Comparison of ENCODE assay signal across 20 mouse cellular contexts in genomic region chr11:117844997-117845396, GRCm38 (mm10). TPM values are rescaled to one million over a fixed set of nuclear protein-coding genes. Genes with fewer than 3 reads are reported as not detected.
DNase-seq lines count a peak whose midpoint lies in the region; ATAC-seq lines count a peak whose summit lies in the region.
"Had no signal": no experiment of that assay in that cellular context is flagged by ENCODE, and none has a peak within 500 bp of the region (broad histone marks: within the 10 kb centered on the region; RNA-seq: fewer than 3 reads in every experiment).

No protein-coding gene starts in this region.

- no peak overlapping the region for H3K4me2 ChIP-seq in embryonic facial prominence, embryonic 12.5 days (replicated peaks)
- no peak overlapping the region for H3K4me2 ChIP-seq in lung, embryonic 15.5 days
- H3K4me2 ChIP-seq in liver, embryonic 11.5 days, result no peak overlapping the region
- H3K4me2 ChIP-seq: heart, embryonic 12.5 days; midbrain, embryonic 15.5 days had no signal

- DNase-seq in embryonic facial prominence, embryonic 10.5 days (ENCODE audit: low spot score), result no peak
- DNase-seq in lung, postnatal 4 days, result no peak
- no peak for DNase-seq in liver, embryonic 11.5 days (ENCODE audit: low spot score)
- no peak for DNase-seq in retina, postnatal 1 day
- DNase-seq in right cerebral cortex, postnatal 36 days (ENCODE audit: low spot score in 2 of 2), result no peak
- no peak for DNase-seq in layer of hippocampus, postnatal 25 days (ENCODE audit: extremely low spot score in 1 of 2, low spot score in 1 of 2)
- DNase-seq: adrenal gland, postnatal 36 days; cerebellum, adult 9-11 months; gastrocnemius, postnatal 25 days; heart, postnatal 4 days; right cerebral cortex, postnatal 4 days; thymus, adult 2 months had no signal

- H3K27ac ChIP-seq in embryonic facial prominence, embryonic 12.5 days, result peak overlapping the region; percentile 9; the same call in 1 of the 2 replicates
- H3K27ac ChIP-seq in embryonic facial prominence, embryonic 10.5 days (replicated peaks), result no peak overlapping the region
- peak overlapping the region; percentile 25; the same call in 1 of the 2 replicates for H3K27ac ChIP-seq in lung, embryonic 15.5 days
- H3K27ac ChIP-seq in liver, embryonic 11.5 days (ENCODE audit: low read depth, low read length), result 0 out of 2 replicates have a peak overlapping the region, but pooled peaks have one; percentile 11
- H3K27ac ChIP-seq: liver, embryonic 14.5 days; midbrain, embryonic 15.5 days had no signal

- H3K9me3 ChIP-seq in embryonic facial prominence, embryonic 12.5 days, result no peaks in the 10 kb centered on the region
- H3K9me3 ChIP-seq in embryonic facial prominence, embryonic 10.5 days, result no peaks in the 10 kb centered on the region
- no peaks in the 10 kb centered on the region for H3K9me3 ChIP-seq in lung, embryonic 15.5 days
- H3K9me3 ChIP-seq in liver, embryonic 11.5 days (ENCODE audit: control insufficient read depth, low read length), result no peaks in the 10 kb centered on the region
- H3K9me3 ChIP-seq: heart, embryonic 12.5 days; midbrain, embryonic 15.5 days had no signal

- H3K4me1 ChIP-seq in embryonic facial prominence, embryonic 12.5 days, result peaks cover 17% of the 10 kb centered on the region
- H3K4me1 ChIP-seq in embryonic facial prominence, embryonic 10.5 days, result peaks cover 31% of the 10 kb centered on the region
- peaks cover 19% of the 10 kb centered on the region for H3K4me1 ChIP-seq in lung, embryonic 15.5 days
- peaks cover 26% of the 10 kb centered on the region for H3K4me1 ChIP-seq in liver, embryonic 11.5 days (replicated peaks; ENCODE audit: control insufficient read depth, insufficient read depth, low read length)

- no peaks in the 10 kb centered on the region for H3K36me3 ChIP-seq in embryonic facial prominence, embryonic 12.5 days
- H3K36me3 ChIP-seq in embryonic facial prominence, embryonic 10.5 days (replicated peaks), result no peaks in the 10 kb centered on the region
- no peaks in the 10 kb centered on the region for H3K36me3 ChIP-seq in lung, embryonic 15.5 days
- H3K36me3 ChIP-seq in liver, embryonic 11.5 days (ENCODE audit: control insufficient read depth, insufficient read depth, low read length), result no peaks in the 10 kb centered on the region
- H3K36me3 ChIP-seq: heart, embryonic 12.5 days; midbrain, embryonic 15.5 days had no signal

- H3K27me3 ChIP-seq in embryonic facial prominence, embryonic 12.5 days, result no peaks in the 10 kb centered on the region
- no peaks in the 10 kb centered on the region for H3K27me3 ChIP-seq in embryonic facial prominence, embryonic 10.5 days (replicated peaks; ENCODE audit: low read depth, poor library complexity, severe bottlenecking)
- H3K27me3 ChIP-seq in lung, embryonic 15.5 days, result no peaks in the 10 kb centered on the region
- no peaks in the 10 kb centered on the region for H3K27me3 ChIP-seq in liver, embryonic 11.5 days (replicated peaks; ENCODE audit: control insufficient read depth, insufficient read depth, low read length)
- H3K27me3 ChIP-seq: heart, embryonic 12.5 days; midbrain, embryonic 15.5 days had no signal

- no peak for ATAC-seq in embryonic facial prominence, embryonic 12.5 days (ENCODE audit: insufficient number of reproducible peaks, insufficient read depth, low FRiP score, low TSS enrichment)
- no peak for ATAC-seq in lung, embryonic 15.5 days (ENCODE audit: borderline replicate concordance, extremely low read depth, low FRiP score, low TSS enrichment)
- ATAC-seq in liver, embryonic 11.5 days (replicated peaks; ENCODE audit: low FRiP score), result no peak
- ATAC-seq: midbrain, embryonic 15.5 days had no signal

- H3K9ac ChIP-seq in embryonic facial prominence, embryonic 12.5 days, result no peak overlapping the region
- no peak overlapping the region for H3K9ac ChIP-seq in lung, embryonic 15.5 days
- H3K9ac ChIP-seq in liver, embryonic 11.5 days (ENCODE audit: low read depth, low read length), result no peak overlapping the region
- H3K9ac ChIP-seq: heart, embryonic 12.5 days; liver, embryonic 14.5 days; midbrain, embryonic 15.5 days had no signal

- H3K4me3 ChIP-seq in embryonic facial prominence, embryonic 12.5 days, result no peak overlapping the region
- H3K4me3 ChIP-seq in embryonic facial prominence, embryonic 10.5 days, result no peak overlapping the region
- H3K4me3 ChIP-seq in lung, embryonic 15.5 days, result no peak overlapping the region
- no peak overlapping the region for H3K4me3 ChIP-seq in liver, embryonic 11.5 days (ENCODE audit: low read depth, low read length)
- H3K4me3 ChIP-seq: heart, embryonic 12.5 days; midbrain, embryonic 15.5 days had no signal

- WGBS in embryonic facial prominence, embryonic 12.5 days, result 86% methylated on average over 2 of the region's 2 CpGs
- WGBS in embryonic facial prominence, embryonic 10.5 days, result 74% methylated on average over 2 of the region's 2 CpGs
- WGBS in lung, embryonic 15.5 days, result 45% methylated on average over 2 of the region's 2 CpGs
- WGBS in liver, embryonic 11.5 days, result 56% methylated on average over 2 of the region's 2 CpGs

RNA-seq across cellular contexts. Expression of gene Birc5, which starts 4.1 kb away (rescaled TPM):
- 312 and 318 TPM in 2 replicates for polyA plus RNA-seq in embryonic facial prominence, embryonic 12.5 days (2016; fragmentation: Nextera tagmentation; extraction: Ambion mirVana)
- 405 and 416 TPM in 2 replicates for polyA plus RNA-seq in embryonic facial prominence, embryonic 10.5 days (2016; fragmentation: Nextera tagmentation; extraction: Ambion mirVana)
- 352 and 368 TPM in 2 replicates for polyA plus RNA-seq in lung, embryonic 15.5 days (2015; fragmentation: Nextera tagmentation; extraction: Ambion mirVana)
- 430 and 440 TPM in 2 replicates for polyA plus RNA-seq in liver, embryonic 11.5 days (2014; fragmentation: Nextera tagmentation; extraction: Ambion mirVana)
- 1 to 10 TPM; 1.2 to 1.3 TPM for total RNA-seq in layer of hippocampus, postnatal 25 days (2021)

RNA-seq across cellular contexts. Expression of gene Tmem235, which starts 15.6 kb away (rescaled TPM):
- not detected in 2 replicates for polyA plus RNA-seq in embryonic facial prominence, embryonic 12.5 days (2016; fragmentation: Nextera tagmentation; extraction: Ambion mirVana)
- 0.10 TPM in 1 of 2 replicates, not detected in the other for polyA plus RNA-seq in embryonic facial prominence, embryonic 10.5 days (2016; fragmentation: Nextera tagmentation; extraction: Ambion mirVana)
- polyA plus RNA-seq in lung, embryonic 15.5 days (2015; fragmentation: Nextera tagmentation; extraction: Ambion mirVana), result not detected in 2 replicates
- polyA plus RNA-seq in liver, embryonic 11.5 days (2014; fragmentation: Nextera tagmentation; extraction: Ambion mirVana), result not detected in 2 replicates
- total RNA-seq in layer of hippocampus, postnatal 25 days (2021), result not detected
- total RNA-seq: adrenal gland, postnatal 36 days; gastrocnemius, postnatal 25 days; megakaryocyte, adult 5-6 weeks had no signal
- polyA plus RNA-seq: forebrain, embryonic 11.5 days; frontal cortex, adult 2 months; heart, embryonic 12.5 days; liver, embryonic 14.5 days; midbrain, embryonic 15.5 days had no signal

RNA-seq across cellular contexts. Expression of gene Tk1, which starts 19.1 kb away (rescaled TPM):
- 117 and 129 TPM in 2 replicates for polyA plus RNA-seq in embryonic facial prominence, embryonic 12.5 days (2016; fragmentation: Nextera tagmentation; extraction: Ambion mirVana)
- polyA plus RNA-seq in embryonic facial prominence, embryonic 10.5 days (2016; fragmentation: Nextera tagmentation; extraction: Ambion mirVana), result 156 and 161 TPM in 2 replicates
- 145 and 147 TPM in 2 replicates for polyA plus RNA-seq in lung, embryonic 15.5 days (2015; fragmentation: Nextera tagmentation; extraction: Ambion mirVana)
- 185 and 192 TPM in 2 replicates for polyA plus RNA-seq in liver, embryonic 11.5 days (2014; fragmentation: Nextera tagmentation; extraction: Ambion mirVana)
- total RNA-seq in layer of hippocampus, postnatal 25 days (2021), result 1 to 10 TPM; 1.1 TPM

RNA-seq across cellular contexts. Expression of gene Afmid, which starts 19.3 kb away (rescaled TPM):
- 4.3 and 4.9 TPM in 2 replicates for polyA plus RNA-seq in embryonic facial prominence, embryonic 12.5 days (2016; fragmentation: Nextera tagmentation; extraction: Ambion mirVana)
- polyA plus RNA-seq in embryonic facial prominence, embryonic 10.5 days (2016; fragmentation: Nextera tagmentation; extraction: Ambion mirVana), result 3.5 and 4.8 TPM in 2 replicates
- polyA plus RNA-seq in lung, embryonic 15.5 days (2015; fragmentation: Nextera tagmentation; extraction: Ambion mirVana), result 3.8 and 5.3 TPM in 2 replicates
- 8.4 and 11.1 TPM in 2 replicates for polyA plus RNA-seq in liver, embryonic 11.5 days (2014; fragmentation: Nextera tagmentation; extraction: Ambion mirVana)
- 1 to 10 TPM; 4.6 to 5.4 TPM for total RNA-seq in layer of hippocampus, postnatal 25 days (2021)

RNA-seq across cellular contexts. Expression of gene Tha1, which starts 28.3 kb away (rescaled TPM):
- 2.5 and 2.8 TPM in 2 replicates for polyA plus RNA-seq in embryonic facial prominence, embryonic 12.5 days (2016; fragmentation: Nextera tagmentation; extraction: Ambion mirVana)
- polyA plus RNA-seq in embryonic facial prominence, embryonic 10.5 days (2016; fragmentation: Nextera tagmentation; extraction: Ambion mirVana), result 2.5 and 3.1 TPM in 2 replicates
- 5.0 and 5.4 TPM in 2 replicates for polyA plus RNA-seq in lung, embryonic 15.5 days (2015; fragmentation: Nextera tagmentation; extraction: Ambion mirVana)
- 1.5 and 1.7 TPM in 2 replicates for polyA plus RNA-seq in liver, embryonic 11.5 days (2014; fragmentation: Nextera tagmentation; extraction: Ambion mirVana)
- 1 to 10 TPM; 4.2 TPM for total RNA-seq in layer of hippocampus, postnatal 25 days (2021)
